Mouse (Mus musculus): ENCODE measurements around the gene Cln5. TPM values are rescaled to one million over a fixed set of nuclear protein-coding genes. Genes with fewer than 3 reads are reported as not detected.

Gene Cln5
- polyA plus RNA-seq, 1 experiment from 2014 or later, result 30.9 TPM

GRCm38 (mm10) chr14:103054731-103055130, 15.3 kb upstream of the Cln5 start:
- 78% methylated on average over 13 of the region's 13 CpGs for WGBS
- no peak overlapping the region for H3K9ac ChIP-seq (ENCODE audit: low read length)
- DNase-seq (ENCODE audit: low spot score), result no peak
- ATAC-seq (replicated peaks; ENCODE audit: low FRiP score, low TSS enrichment, low read depth), result no peak
- H3K27me3 ChIP-seq (replicated peaks; ENCODE audit: control insufficient read depth, insufficient read depth, low read length), result no peaks in the 10 kb centered on the region
- no peak overlapping the region for H3K4me2 ChIP-seq (ENCODE audit: low read length)
- no peaks in the 10 kb centered on the region for H3K9me3 ChIP-seq (ENCODE audit: control insufficient read depth, low read length)
- no peak overlapping the region for H3K4me3 ChIP-seq (ENCODE audit: low read depth, low read length)
- no peak overlapping the region for H3K27ac ChIP-seq (ENCODE audit: low read depth)
- H3K36me3 ChIP-seq (ENCODE audit: control insufficient read depth, insufficient read depth, low read length), result no peaks in the 10 kb centered on the region
- H3K4me1 ChIP-seq (replicated peaks; ENCODE audit: control insufficient read depth, insufficient read depth, low read length), result no peaks in the 10 kb centered on the region

- Histone ChIP-seq H3K9ac (ENCODE audit: low read length) (no peak overlapping the region), H3K27ac (ENCODE audit: low read depth) (no peak overlapping the region), H3K4me1 (replicated peaks; ENCODE audit: control insufficient read depth, insufficient read depth, low read length) (no peaks in the 10 kb centered on the region), H3K36me3 (ENCODE audit: control insufficient read depth, insufficient read depth, low read length) (no peaks in the 10 kb centered on the region), H3K4me3 (ENCODE audit: low read depth, low read length) (no peak overlapping the region), H3K9me3 (ENCODE audit: control insufficient read depth, low read length) (no peaks in the 10 kb centered on the region), H3K27me3 (replicated peaks; ENCODE audit: control insufficient read depth, insufficient read depth, low read length) (no peaks in the 10 kb centered on the region), H3K4me2 (ENCODE audit: low read length) (no peak overlapping the region)
- no peak for DNase-seq (ENCODE audit: low spot score)
- ATAC-seq (replicated peaks; ENCODE audit: low FRiP score, low TSS enrichment, low read depth), result no peak
- WGBS, result 88% methylated on average over 7 of the region's 7 CpGs
Observed at GRCm38 (mm10) chr14:103056601-103057000, 13.4 kb upstream of the Cln5 start.

- no peak overlapping the region for H3K4me2 ChIP-seq (ENCODE audit: low read length)
- H3K27ac ChIP-seq (ENCODE audit: low read depth), result no peak overlapping the region
- no peaks in the 10 kb centered on the region for H3K9me3 ChIP-seq (ENCODE audit: control insufficient read depth, low read length)
- no peaks in the 10 kb centered on the region for H3K36me3 ChIP-seq (ENCODE audit: control insufficient read depth, insufficient read depth, low read length)
- no peak overlapping the region for H3K4me3 ChIP-seq (ENCODE audit: low read depth, low read length)
- DNase-seq (ENCODE audit: low spot score), result no peak
- no peaks in the 10 kb centered on the region for H3K27me3 ChIP-seq (replicated peaks; ENCODE audit: control insufficient read depth, insufficient read depth, low read length)
- no peak for ATAC-seq (replicated peaks; ENCODE audit: low FRiP score, low TSS enrichment, low read depth)
- no peaks in the 10 kb centered on the region for H3K4me1 ChIP-seq (replicated peaks; ENCODE audit: control insufficient read depth, insufficient read depth, low read length)
- no peak overlapping the region for H3K9ac ChIP-seq (ENCODE audit: low read length)
- WGBS, result 29% methylated on average over 1 of the region's 1 CpGs
Observed at GRCm38 (mm10) chr14:103058998-103059397, 11.0 kb upstream of the Cln5 start.

GRCm38 (mm10) chr14:103059495-103059894, 10.5 kb upstream of the Cln5 start:
- Histone ChIP-seq H3K4me1 (replicated peaks; ENCODE audit: control insufficient read depth, insufficient read depth, low read length) (no peaks in the 10 kb centered on the region), H3K4me3 (ENCODE audit: low read depth, low read length) (no peak overlapping the region), H3K36me3 (ENCODE audit: control insufficient read depth, insufficient read depth, low read length) (no peaks in the 10 kb centered on the region), H3K9ac (ENCODE audit: low read length) (no peak overlapping the region), H3K27me3 (replicated peaks; ENCODE audit: control insufficient read depth, insufficient read depth, low read length) (no peaks in the 10 kb centered on the region), H3K9me3 (ENCODE audit: control insufficient read depth, low read length) (no peaks in the 10 kb centered on the region), H3K4me2 (ENCODE audit: low read length) (no peak overlapping the region), H3K27ac (ENCODE audit: low read depth) (no peak overlapping the region)
- DNase-seq (ENCODE audit: low spot score) (no peak), ATAC-seq (replicated peaks; ENCODE audit: low FRiP score, low TSS enrichment, low read depth) (no peak)
- 83% methylated on average over 10 of the region's 10 CpGs for WGBS

GRCm38 (mm10) chr14:103065294-103066167, 4.5 kb upstream of the Cln5 start:
- ATAC-seq (replicated peaks; ENCODE audit: low FRiP score, low TSS enrichment, low read depth), result no peak
- H3K27me3 ChIP-seq (replicated peaks; ENCODE audit: control insufficient read depth, insufficient read depth, low read length), result no peaks in the 10 kb centered on the region
- 13% methylated on average over 10 of the region's 10 CpGs for WGBS
- H3K9ac ChIP-seq (ENCODE audit: low read length), result no peak overlapping the region
- no peaks in the 10 kb centered on the region for H3K36me3 ChIP-seq (ENCODE audit: control insufficient read depth, insufficient read depth, low read length)
- no peaks in the 10 kb centered on the region for H3K9me3 ChIP-seq (ENCODE audit: control insufficient read depth, low read length)
- H3K27ac ChIP-seq (ENCODE audit: low read depth), result no peak overlapping the region
- H3K4me1 ChIP-seq (replicated peaks; ENCODE audit: control insufficient read depth, insufficient read depth, low read length), result no peaks in the 10 kb centered on the region
- no peak overlapping the region for H3K4me3 ChIP-seq (ENCODE audit: low read depth, low read length)
- DNase-seq (ENCODE audit: low spot score), result peak; percentile 87
- H3K4me2 ChIP-seq (ENCODE audit: low read length), result no peak overlapping the region

GRCm38 (mm10) chr14:103069465-103069863, 552 bp upstream of the Cln5 start:
- Histone ChIP-seq H3K27ac (ENCODE audit: low read depth) (peak overlapping the region; percentile 78), H3K4me1 (replicated peaks; ENCODE audit: control insufficient read depth, insufficient read depth, low read length) (no peaks in the 10 kb centered on the region), H3K36me3 (ENCODE audit: control insufficient read depth, insufficient read depth, low read length) (peaks cover 16% of the 10 kb centered on the region), H3K9ac (ENCODE audit: low read length) (peak overlapping the region; percentile 68), H3K4me3 (ENCODE audit: low read depth, low read length) (peak overlapping the region; percentile 67), H3K4me2 (ENCODE audit: low read length) (peak overlapping the region; percentile 93), H3K9me3 (ENCODE audit: control insufficient read depth, low read length) (no peaks in the 10 kb centered on the region), H3K27me3 (replicated peaks; ENCODE audit: control insufficient read depth, insufficient read depth, low read length) (no peaks in the 10 kb centered on the region)
- ATAC-seq (replicated peaks; ENCODE audit: low FRiP score, low TSS enrichment, low read depth), result no peak
- WGBS, result 15% methylated on average over 12 of the region's 12 CpGs
- no peak for DNase-seq (ENCODE audit: low spot score)

- peak overlapping the region; percentile 68 for H3K9ac ChIP-seq (ENCODE audit: low read length)
- ATAC-seq (replicated peaks; ENCODE audit: low FRiP score, low TSS enrichment, low read depth), result no peak
- DNase-seq (ENCODE audit: low spot score), result no peak
- H3K4me1 ChIP-seq (replicated peaks; ENCODE audit: control insufficient read depth, insufficient read depth, low read length), result no peaks in the 10 kb centered on the region
- no peaks in the 10 kb centered on the region for H3K9me3 ChIP-seq (ENCODE audit: control insufficient read depth, low read length)
- peak overlapping the region; percentile 67 for H3K4me3 ChIP-seq (ENCODE audit: low read depth, low read length)
- no peak overlapping the region for H3K27ac ChIP-seq (ENCODE audit: low read depth)
- no peaks in the 10 kb centered on the region for H3K27me3 ChIP-seq (replicated peaks; ENCODE audit: control insufficient read depth, insufficient read depth, low read length)
- peaks cover 21% of the 10 kb centered on the region for H3K36me3 ChIP-seq (ENCODE audit: control insufficient read depth, insufficient read depth, low read length)
- H3K4me2 ChIP-seq (ENCODE audit: low read length), result peak overlapping the region; percentile 93
- 3% methylated on average over 10 of the region's 10 CpGs for WGBS
Observed at GRCm38 (mm10) chr14:103070790-103071189, 774 bp downstream of the Cln5 start.

GRCm38 (mm10) chr14:103071471-103071870, 1.5 kb downstream of the Cln5 start:
- DNase-seq (ENCODE audit: low spot score) (no peak), ATAC-seq (replicated peaks; ENCODE audit: low FRiP score, low TSS enrichment, low read depth) (no peak)
- Histone ChIP-seq H3K9me3 (ENCODE audit: control insufficient read depth, low read length) (no peaks in the 10 kb centered on the region), H3K4me3 (ENCODE audit: low read depth, low read length) (no peak overlapping the region), H3K9ac (ENCODE audit: low read length) (no peak overlapping the region), H3K36me3 (ENCODE audit: control insufficient read depth, insufficient read depth, low read length) (peaks cover 28% of the 10 kb centered on the region), H3K27ac (ENCODE audit: low read depth) (no peak overlapping the region), H3K4me1 (replicated peaks; ENCODE audit: control insufficient read depth, insufficient read depth, low read length) (no peaks in the 10 kb centered on the region), H3K4me2 (ENCODE audit: low read length) (no peak overlapping the region), H3K27me3 (replicated peaks; ENCODE audit: control insufficient read depth, insufficient read depth, low read length) (no peaks in the 10 kb centered on the region)
- 88% methylated on average over 12 of the region's 12 CpGs for WGBS

- 89% methylated on average over 4 of the region's 4 CpGs for whole genome bisulfite sequencing
- peaks cover 35% of the 10 kb centered on the region for H3K36me3 ChIP-seq (ENCODE audit: control insufficient read depth, insufficient read depth, low read length)
- H3K4me1 ChIP-seq (replicated peaks; ENCODE audit: control insufficient read depth, insufficient read depth, low read length), result no peaks in the 10 kb centered on the region
- no peak overlapping the region for H3K4me3 ChIP-seq (ENCODE audit: low read depth, low read length)
- no peak overlapping the region for H3K4me2 ChIP-seq (ENCODE audit: low read length)
- no peak for DNase-seq (ENCODE audit: low spot score)
- no peaks in the 10 kb centered on the region for H3K9me3 ChIP-seq (ENCODE audit: control insufficient read depth, low read length)
- H3K27me3 ChIP-seq (replicated peaks; ENCODE audit: control insufficient read depth, insufficient read depth, low read length), result no peaks in the 10 kb centered on the region
- H3K9ac ChIP-seq (ENCODE audit: low read length), result no peak overlapping the region
- no peak for ATAC-seq (replicated peaks; ENCODE audit: low FRiP score, low TSS enrichment, low read depth)
- H3K27ac ChIP-seq (ENCODE audit: low read depth), result no peak overlapping the region
Observed at GRCm38 (mm10) chr14:103072731-103073130, 2.7 kb downstream of the Cln5 start.
